Mouse (Mus musculus) left cerebral cortex, adult 18-20 months (tissue): Measurements from ENCODE around the gene Gm17949. TPM values are rescaled to one million over a fixed set of nuclear protein-coding genes. Genes with fewer than 3 reads are reported as not detected.
A peak's percentile ranks its signal among the peaks of the same experiment; 100 is the strongest.
"Not testable (repeated sequence)": the region's sequence is repeated elsewhere in the genome, so short reads cannot be mapped to it uniquely, and the experiment has no call there.

ENCODE experiments used
- DNase-seq, 2 experiments: peaks; one replicate each; pipeline ENCODE4 v3.0.0; 2021 to 2022; ENCODE audit warnings: low spot score in 2 of 2, mixed read lengths in 1 of 2
- total RNA-seq, 2 experiments: library from RNA; stranded (reverse); gene quantifications; 2 replicates each; pipeline ENCODE4 v1.2.3; 2021

The Gm17949 gene
- total RNA-seq, 2 experiments from 2014 or later: 0.49 TPM; not detected in 1

DNA sequence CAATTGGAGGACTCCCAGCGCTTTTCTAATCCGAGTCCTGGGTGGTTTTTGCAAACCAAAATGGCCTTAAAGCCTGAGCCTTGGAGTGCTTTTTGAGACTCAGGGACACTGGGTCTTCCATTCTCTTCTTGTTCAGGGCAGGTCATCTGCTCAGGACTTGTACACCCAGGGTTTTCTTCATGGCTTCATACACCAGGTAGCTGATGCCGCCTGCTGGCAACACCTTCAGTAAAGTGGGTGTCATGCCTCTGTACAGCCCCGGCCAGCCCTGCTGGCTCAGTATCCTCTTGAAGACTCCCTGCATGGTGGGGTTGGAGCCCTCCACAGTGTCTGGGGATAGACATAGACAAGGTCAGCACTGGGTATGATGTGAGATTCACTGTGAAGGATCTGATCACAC, 21.6 kb downstream of the Gm17949 start:
- DNase-seq: no peak

DNA sequence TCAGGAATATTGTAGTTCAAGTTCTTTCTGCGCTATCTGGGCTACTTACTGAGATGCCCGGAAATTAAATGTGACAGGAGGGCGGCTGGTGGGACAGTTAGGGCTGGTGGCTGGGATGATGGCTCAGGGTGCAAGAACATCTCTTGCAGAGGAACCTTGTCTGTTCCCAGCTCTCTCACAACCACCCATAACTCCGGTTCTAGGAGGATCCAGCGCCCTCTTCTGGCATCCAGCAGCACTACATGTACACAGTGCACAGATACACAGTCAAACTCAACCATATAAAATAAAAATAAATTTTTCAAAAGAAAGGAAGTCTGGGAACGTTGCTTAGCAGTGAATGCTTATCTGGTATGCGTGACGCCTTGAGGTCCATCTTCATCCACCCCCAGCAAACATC, 27.7 kb downstream of the Gm17949 start:
- DNase-seq: no peak

DNA sequence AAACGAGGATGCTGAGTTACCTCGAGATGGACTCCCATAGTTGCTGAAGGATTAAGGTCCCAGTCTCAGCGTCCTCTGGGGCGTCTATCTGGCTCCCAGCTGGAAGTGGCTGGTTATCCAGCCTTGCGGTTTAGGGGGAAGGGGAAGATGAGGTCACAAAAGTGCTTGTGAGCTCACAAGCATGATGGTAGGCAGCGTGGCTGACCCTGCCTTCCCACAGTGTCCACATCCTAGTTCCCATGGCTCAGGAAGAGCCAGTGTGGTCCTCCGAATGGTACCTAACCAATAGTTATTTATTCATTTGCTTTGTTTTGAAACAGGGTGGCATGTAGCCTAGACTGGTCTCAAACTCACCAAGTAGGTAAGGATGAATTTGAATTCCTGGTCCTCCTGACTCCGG, 30.3 kb downstream of the Gm17949 start, which contains the start of gene Slc25a41:
Gene Slc25a41, minus strand, starts transcription at position 101 of the 400 bp plus-strand sequence.
- no peak for DNase-seq

DNA sequence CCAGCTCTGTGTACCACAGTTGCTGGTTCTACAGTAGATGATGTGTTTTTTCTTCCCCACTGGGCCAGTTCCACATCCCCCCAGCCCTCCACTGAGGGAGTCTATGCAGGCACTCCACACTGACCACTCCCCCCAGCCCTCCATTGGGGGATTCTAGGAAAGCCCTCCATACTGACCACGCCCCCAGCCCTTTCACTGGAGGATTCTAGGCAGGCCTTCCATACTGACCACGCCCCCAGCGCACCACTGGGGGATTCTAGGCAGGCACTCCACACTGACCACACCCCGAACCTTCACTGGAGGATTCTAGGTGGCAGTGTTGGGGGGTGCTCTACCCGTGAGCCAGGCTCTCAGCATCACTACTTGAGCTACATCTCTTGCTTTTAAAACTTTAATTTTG, 36.1 kb downstream of the Gm17949 start:
- DNase-seq: no peak

DNA sequence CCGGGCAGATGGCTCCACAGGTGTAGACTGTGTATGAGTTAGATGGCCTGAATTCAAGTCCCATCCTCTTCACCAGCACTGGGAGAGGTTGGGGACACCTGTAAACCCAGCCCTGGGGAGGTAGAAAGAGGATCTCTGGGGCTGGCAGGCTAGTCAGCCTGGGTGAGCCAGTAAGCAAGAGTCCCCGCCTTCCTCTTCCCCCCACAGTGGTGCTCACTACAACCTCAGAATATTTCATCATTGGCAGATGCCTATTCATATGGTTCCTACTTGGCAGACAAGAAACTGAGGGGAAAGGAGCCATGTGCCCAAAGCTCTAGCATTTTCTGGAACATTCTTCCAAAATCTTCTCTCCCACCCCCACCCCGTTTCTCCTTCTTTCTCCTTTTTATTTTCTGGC, 37.5 kb downstream of the Gm17949 start:
- no peak for DNase-seq

DNA sequence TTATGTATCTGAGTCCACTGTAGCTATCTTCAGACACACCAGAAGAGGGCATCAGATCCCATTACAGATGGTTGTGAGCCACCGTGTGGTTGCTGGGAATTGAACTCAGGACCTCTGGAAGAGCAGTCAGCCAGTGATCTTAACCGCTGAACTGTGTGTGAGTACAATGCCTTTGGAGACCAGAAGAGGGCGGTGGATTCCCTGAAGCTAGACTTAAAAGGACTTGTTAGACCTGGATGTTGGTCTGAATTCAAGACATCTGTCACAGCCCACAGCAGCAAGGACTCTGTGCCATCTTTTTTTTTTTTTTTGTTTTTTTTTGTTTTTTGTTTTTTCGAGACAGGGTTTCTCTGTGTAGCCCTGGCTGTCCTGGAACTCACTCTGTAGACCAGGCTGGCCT, 40.4 kb downstream of the Gm17949 start:
- DNase-seq: not testable (repeated sequence)

DNA sequence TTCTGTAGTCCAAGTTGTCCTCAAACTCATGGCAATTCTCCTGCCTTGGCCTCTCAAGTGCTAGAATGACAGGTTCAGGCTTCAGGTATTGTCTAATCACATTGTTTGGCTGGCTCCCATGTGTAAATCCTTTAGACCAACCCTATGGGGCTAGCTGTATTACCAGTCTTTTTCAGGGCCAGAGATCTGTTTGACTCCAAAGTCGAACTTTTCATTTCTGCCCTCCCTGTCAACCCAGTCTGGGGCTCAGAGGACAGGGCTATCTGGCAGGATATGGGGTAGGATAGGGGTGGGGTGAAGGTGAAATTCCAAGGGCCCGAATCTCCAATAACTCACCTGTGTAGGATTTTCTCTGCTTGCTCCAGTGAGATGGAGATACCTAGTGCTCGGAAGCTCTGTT, 45.0 kb downstream of the Gm17949 start:
- DNase-seq: no peak

DNA sequence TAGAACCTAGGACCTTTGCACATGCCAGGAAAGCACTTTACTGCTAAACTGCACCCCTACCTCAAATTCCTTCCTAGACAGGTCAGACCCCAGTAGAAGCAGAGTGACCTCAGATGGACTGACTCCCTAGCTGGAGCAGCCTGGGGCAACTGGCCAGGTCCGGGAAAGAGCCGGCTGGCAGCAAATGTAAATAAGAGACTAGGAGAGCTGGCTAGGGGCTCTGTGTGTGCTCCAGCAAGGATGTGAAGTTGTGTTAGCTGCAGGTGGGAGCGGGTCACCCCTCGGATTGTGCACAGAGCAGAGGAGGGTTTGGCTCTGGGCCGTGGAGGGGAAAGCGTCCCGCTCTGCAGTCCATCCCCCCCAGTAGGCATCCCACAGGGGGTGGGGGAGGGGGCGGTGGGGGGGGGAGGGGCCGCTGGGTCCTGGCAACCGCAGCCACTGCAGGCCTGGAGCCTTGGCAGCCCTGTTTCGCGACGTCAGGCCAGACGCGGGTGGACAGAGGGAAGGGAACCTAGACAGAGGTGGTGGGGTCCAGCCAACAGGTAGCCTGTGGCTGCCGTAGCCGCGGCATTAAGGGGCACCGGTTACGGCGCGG, 47.7 kb downstream of the Gm17949 start, which contains the start of gene Crb3:
Gene Crb3, plus strand, starts transcription at position 215 of the 595 bp plus-strand sequence.
- DNase-seq: peak; percentile 24 to 29

DNA sequence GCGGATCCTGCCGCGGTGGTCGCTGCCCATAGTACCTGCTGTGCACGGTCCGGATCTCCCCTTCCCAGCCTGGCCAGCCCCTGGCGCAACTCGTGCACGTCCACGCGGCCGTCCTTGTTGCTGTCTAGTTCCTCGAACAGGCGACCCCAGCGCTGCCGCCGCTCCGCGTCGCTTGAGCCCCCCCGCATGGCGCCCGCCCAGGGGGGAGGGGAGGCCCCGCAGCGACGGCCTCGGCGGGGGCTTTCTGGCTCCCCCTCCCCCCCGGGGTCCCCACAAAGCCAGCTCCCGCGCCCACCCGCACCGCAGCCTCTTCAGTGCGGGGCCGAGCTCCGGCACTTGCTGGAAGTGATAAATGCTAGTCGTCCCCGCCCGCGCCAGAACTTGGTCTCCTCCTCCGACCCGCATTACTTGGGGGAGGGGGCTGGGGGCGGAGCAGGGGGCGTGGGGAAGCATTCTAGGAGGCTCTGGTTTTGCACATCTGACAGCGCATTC, 48.3 kb downstream of the Gm17949 start, which contains the start of gene Slc25a23:
Gene Slc25a23, minus strand, starts transcription at position 378 of the 492 bp plus-strand sequence.
- DNase-seq: peak; percentile 63 to 74

DNA sequence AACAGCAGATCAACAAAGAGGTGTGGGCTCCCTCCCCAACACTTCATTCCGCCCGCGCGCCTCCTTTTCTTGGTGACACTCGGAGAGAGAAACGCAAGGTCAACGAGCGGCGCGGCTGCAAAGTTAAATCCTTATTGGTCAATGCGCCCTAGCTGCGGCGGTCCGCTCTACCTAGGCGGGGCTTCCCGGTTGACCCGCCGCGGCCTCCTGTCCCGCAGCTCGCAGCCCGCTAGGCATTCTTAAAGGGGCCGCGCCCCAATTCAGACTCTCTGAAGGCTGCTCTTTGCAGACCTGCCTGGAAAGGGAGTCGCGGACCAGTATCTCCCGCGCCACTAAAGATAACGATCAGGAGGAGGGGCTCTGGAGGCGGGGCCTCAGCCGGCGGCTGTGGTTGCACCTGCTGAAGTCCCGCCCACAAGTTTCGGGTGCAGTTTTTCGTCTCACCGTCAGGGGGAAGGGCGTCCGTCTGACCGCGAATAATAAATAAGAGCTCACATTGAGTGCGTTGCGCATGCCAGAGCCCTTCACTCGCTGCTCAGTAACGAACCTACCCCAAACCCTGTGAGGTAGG, 49.0 kb downstream of the Gm17949 start:
- peak; percentile 92 to 96 for DNase-seq

DNA sequence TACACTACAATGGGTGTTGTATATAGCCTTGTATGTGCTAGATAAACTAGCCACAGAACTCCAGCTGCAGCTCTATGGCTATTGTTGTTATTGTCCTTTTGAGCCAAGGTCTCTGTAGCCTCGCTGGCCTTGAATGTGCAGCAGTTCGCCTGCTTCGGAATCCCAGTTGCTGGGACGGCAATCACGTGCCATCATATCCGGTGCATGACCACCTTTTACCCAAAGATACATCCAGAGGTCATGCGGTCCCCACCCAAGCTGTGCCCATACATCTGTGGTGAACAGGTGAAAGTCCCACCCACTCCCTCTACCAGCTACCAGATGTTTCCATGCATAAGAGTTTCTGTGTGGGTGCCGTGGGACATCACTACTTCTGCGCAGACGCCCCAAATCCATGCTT, 49.8 kb downstream of the Gm17949 start:
- no peak for DNase-seq

DNA sequence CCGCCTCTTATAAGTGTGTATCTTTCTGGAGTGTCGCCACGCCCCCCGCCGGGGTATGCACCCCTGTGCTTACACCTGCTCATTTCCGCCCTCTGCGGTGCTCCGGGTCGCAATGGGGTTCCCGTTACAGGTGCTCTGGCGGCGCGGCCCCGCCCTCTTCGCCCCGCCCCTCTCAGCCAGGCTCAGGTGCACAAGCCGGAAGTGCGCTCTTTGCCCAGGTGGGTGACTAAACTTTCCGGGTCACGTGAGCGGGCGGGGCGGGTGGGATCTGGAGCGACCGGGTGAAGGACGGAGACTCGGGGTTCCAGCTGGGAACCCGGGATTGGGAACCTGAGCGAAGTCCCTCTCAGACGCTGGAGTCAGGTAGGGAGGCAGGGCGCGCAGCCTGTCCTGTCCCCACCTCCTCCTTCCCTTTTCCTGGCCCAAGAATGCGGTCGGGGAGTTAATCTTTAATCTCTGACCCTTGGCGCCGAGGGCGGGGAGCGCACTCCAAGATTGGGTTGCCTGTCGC, 50.8 kb downstream of the Gm17949 start:
- no peak for DNase-seq

DNA sequence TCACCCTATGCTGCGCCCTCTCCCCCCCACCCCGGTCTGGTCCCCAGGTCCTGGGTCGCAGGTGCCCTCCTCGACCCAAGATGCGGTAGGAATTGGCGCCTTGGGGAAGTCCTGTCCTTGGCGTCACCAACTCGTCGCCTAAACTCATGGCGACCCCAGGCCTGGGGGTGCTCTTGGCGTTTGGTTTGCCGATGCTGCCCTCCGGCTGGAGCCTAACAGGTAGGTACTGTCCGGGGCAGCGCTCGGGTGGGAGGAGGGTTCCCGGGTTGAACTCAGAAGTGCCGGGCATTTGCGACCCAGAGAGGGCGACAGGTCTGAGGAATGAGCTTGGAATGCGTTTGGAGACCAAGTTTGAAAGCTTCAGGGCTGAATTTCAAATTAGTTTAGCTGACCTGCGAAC, 51.3 kb downstream of the Gm17949 start:
- no peak for DNase-seq

DNA sequence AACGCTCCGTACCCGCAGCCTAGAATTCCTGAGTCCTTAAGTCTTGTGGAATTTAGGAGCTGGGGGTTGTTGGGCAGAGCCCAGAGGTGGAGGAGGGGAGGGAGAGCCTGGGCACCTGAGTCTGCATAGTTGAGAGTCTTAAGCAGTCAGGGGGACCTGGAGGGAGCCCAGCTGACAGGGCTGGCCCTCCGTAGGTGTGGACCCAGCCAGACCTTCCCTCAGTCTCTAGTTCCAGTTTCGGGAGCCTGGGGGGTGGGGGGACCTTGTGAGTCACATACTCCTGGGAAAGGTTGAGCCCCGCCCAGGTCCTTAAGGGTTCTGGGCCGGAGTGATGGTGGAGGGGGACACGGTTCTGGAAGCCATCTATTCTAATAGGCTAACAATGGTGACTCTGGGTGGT, 51.8 kb downstream of the Gm17949 start:
- DNase-seq: no peak

DNA sequence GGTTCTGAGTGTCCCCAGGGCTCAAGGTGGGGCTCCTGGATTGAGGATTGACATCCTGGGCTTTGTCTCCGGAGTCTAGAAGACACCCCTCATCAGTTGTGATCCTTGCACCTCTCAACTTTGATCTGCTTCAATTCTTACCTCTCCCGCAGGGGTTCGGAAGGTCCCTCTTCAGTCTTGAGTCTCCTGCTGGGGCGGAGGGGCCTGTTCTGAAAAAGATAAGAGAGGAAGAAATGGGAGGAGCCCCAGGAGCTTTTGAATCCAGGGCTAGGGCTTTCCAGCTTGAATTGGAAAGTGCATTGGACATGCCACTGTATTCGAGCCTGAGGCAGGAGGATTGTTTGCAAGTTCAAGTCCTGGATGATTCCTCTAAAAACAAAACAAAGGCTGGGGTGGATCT, 55.6 kb downstream of the Gm17949 start:
- DNase-seq: no peak

DNA sequence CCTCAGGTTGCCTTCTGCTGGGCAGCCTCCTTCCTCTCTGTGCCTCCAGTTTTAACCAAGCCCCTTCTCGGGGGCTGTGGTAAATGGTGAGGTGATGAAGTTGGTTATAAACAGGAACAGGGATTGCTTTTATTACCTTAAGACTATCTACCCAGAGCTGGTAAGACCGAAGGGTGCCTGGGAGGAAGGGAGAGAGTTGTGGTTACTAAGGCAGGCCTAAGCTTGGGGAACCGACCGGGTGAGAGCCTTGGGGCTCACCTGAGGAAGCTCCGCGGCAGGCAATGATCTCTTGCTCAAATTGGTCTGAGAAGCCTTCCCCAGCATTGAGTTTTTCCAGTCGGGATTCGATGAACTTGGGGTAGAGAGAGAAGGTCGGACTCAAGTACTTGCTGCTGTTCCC, 59.0 kb downstream of the Gm17949 start:
- DNase-seq: no peak

DNA sequence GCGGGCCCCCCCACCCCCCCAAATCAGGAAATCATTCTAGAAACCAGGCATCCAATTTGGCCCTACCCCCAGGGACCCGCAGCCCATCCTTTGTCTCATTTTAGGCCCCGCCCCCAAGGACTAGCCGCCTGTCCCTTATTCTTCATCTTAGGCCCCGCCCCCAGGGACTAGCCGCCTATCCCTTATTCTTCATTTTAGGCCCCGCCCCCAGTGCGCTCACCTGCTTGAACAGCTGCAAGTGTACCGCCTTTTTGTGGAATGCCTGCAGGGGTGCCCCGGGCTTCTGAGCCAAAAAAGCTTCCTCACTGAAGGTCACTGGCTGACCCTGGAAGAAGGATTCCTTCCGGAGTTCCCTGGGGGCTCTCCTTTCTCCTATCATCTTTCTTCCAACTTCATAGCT, 59.4 kb downstream of the Gm17949 start:
- no peak for DNase-seq

Other genes starting within 250 kb of the Gm17949 start
- 10 to 100 TPM; 61.8 to 63.0 TPM for gene Dus3l, start 246.7 kb upstream of the Gm17949 start, total RNA-seq
- gene Prr22, start 241.2 kb upstream of the Gm17949 start, total RNA-seq: 1 to 10 TPM in 1 of 2 experiments, under 1 TPM in 1; 0.88 to 1.1 TPM
- gene Rfx2, start 180.5 kb upstream of the Gm17949 start, total RNA-seq: 1 to 10 TPM; 2.6 to 2.7 TPM
- not detected for gene Acsbg2, start 137.0 kb upstream of the Gm17949 start, total RNA-seq
- under 1 TPM; 0.14 to 0.40 TPM for gene 1700061G19Rik, start 136.0 kb upstream of the Gm17949 start, total RNA-seq
- 10 to 100 TPM; 86.7 to 95.8 TPM for gene Mllt1, start 76.1 kb upstream of the Gm17949 start, total RNA-seq
- gene Acer1, start 29.3 kb upstream of the Gm17949 start, total RNA-seq: not detected
- 10 to 100 TPM; 63.8 to 67.7 TPM for gene Clpp, start 21.2 kb upstream of the Gm17949 start, total RNA-seq
- 10 to 100 TPM; 26.1 to 28.1 TPM for gene Alkbh7, start 14.1 kb upstream of the Gm17949 start, total RNA-seq
- gene Pspn, start 11.5 kb upstream of the Gm17949 start, total RNA-seq: under 1 TPM in 1 of 2 experiments, not detected in 1; 0.82 TPM
- 10 to 100 TPM; 60.7 to 64.5 TPM for gene Gtf2f1, start 181 bp upstream of the Gm17949 start, total RNA-seq
- 100 to 1,000 TPM; 106 to 108 TPM for gene Khsrp, start 20.1 kb downstream of the Gm17949 start, total RNA-seq
- under 1 TPM in 1 of 2 experiments, not detected in 1; 0.40 TPM for gene Slc25a41, start 30.2 kb downstream of the Gm17949 start, total RNA-seq
- 1 to 10 TPM in 1 of 2 experiments, under 1 TPM in 1; 0.68 to 1.6 TPM for gene Crb3, start 47.6 kb downstream of the Gm17949 start, total RNA-seq
- gene Slc25a23, start 48.4 kb downstream of the Gm17949 start, total RNA-seq: 100 to 1,000 TPM; 314 to 325 TPM
- 1 to 10 TPM; 1.2 to 1.8 TPM for gene Dennd1c, start 67.0 kb downstream of the Gm17949 start, total RNA-seq
- gene Tubb4a, start 76.3 kb downstream of the Gm17949 start, total RNA-seq: 100 to 1,000 TPM; 543 to 577 TPM
- gene Tnfsf9, start 93.9 kb downstream of the Gm17949 start, total RNA-seq: under 1 TPM; 0.37 to 0.52 TPM
- gene Cd70, start 138.3 kb downstream of the Gm17949 start, total RNA-seq: not detected
- not detected for gene Tnfsf14, start 182.7 kb downstream of the Gm17949 start, total RNA-seq
- under 1 TPM in 1 of 2 experiments, not detected in 1; 0.84 TPM for gene C3, start 216.7 kb downstream of the Gm17949 start, total RNA-seq
- 10 to 100 TPM; 24.1 to 26.7 TPM for gene Gpr108, start 237.0 kb downstream of the Gm17949 start, total RNA-seq
- gene Trip10, start 238.0 kb downstream of the Gm17949 start, total RNA-seq: 10 to 100 TPM in 1 of 2 experiments, 1 to 10 TPM in 1; 9.5 to 10.2 TPM